Mouse (Mus musculus) urinary bladder, adult 18-20 months (tissue): ENCODE measurements around the gene Igsf3.

Source experiments
- DNase-seq, 2 experiments: peaks; one replicate each; pipeline ENCODE4 v3.0.0; 2022; ENCODE audit warnings: low spot score in 2 of 2, mixed read lengths in 2 of 2

Gene Igsf3

DNA sequence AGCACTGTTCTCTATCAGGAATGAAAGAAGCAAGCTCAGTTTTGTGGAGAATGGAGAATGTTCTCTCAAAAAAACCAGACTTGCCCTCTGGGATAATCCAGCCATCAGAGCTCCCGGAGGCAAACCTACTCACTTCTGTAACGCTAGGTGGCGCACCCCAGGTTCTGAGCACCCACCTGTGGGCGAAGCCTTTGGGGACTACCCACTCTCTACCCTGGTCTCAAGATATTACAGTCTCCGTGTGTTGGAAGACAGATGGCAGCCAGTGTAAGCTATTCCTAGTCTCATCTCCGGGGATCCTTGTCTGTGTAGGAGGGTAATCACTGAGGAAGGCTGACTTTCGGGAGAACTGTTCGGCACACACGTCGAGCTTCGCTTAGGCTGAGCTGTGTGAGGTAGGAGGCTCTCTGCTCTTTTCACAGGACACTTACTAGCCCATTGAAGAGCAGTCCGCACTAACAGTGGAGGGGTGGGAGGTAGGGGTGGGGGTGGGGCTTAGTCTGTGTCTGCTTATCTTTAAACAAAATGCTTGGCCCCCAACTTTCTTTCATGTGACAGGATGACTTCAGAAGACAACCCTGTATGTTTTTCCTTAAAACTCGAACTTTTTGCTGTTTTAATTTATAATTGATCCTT, 4.4 kb upstream of the Igsf3 start:
- peak; percentile 39 to 55 for DNase-seq

GRCm38 (mm10) chr3:101377256-101378024, 557 bp downstream of the Igsf3 start:
- peak in 1 of 2 experiments; percentile 57 for DNase-seq

GRCm38 (mm10) chr3:101378102-101378501, 1.2 kb downstream of the Igsf3 start:
- DNase-seq, result no peak

DNA sequence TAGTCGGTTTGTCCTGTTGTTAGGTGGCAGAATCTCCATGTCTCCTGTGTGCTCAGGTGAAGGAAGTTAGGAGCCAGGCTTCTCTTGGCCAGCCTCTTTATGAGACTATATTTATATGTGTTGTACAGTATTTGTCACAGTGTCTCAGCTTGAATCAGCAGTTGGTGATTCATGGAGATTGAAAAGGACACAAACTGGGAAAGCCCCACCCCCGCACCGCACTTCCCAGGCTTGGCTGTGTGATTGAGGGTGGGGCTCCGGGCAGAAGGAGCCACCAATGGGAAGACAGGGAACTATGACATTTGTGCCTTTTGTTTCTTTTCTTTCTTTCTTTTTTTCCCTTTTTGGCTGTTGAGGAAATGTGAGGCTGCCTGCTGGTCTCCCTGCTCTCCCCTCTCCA, 2.9 kb downstream of the Igsf3 start:
- DNase-seq, result peak in 1 of 2 experiments; percentile 57

GRCm38 (mm10) chr3:101381691-101382090, 4.8 kb downstream of the Igsf3 start:
- no peak for DNase-seq

DNA sequence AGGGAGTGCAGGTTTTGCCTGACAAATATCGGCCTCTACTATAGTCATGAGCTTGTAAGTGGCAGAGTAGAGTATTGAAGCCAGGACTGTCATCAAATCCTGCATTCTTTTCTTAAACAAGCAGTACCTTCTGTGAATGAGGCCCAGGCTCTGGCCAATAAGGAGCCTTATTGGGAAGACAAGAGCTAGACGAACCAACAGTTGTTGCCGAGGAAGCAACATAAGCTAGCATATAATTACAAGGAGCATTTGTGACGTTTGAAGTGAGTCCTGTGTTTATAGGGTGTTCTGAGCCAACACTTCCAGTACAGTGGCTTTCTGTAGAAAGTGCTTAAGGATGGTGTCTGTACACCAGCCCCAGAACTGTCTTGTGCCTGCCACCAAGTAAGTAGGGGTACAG, 5.9 kb downstream of the Igsf3 start:
- DNase-seq, result no peak

- no peak for DNase-seq
Observed at GRCm38 (mm10) chr3:101386430-101387016, 9.6 kb downstream of the Igsf3 start.

DNA sequence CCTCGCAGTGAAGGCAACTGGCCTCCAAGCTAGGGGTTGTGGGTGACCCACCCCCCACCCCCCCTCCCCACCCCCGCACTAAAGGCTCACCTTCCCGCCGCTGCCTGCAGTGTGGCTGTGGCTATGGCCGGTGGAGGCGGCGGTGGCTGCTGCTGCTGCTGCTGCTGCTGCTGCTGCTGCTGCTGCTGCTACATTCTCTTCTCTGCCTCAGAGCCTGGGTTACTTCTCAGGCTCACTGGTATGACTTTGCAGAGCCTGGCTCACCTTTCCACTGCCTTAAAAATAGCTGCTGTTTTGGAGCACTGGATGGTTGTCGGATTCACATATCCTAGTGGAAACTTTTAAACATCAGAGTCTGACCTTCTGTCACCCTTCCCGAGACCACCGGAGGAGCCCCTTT, 11.0 kb downstream of the Igsf3 start:
- no peak for DNase-seq

DNA sequence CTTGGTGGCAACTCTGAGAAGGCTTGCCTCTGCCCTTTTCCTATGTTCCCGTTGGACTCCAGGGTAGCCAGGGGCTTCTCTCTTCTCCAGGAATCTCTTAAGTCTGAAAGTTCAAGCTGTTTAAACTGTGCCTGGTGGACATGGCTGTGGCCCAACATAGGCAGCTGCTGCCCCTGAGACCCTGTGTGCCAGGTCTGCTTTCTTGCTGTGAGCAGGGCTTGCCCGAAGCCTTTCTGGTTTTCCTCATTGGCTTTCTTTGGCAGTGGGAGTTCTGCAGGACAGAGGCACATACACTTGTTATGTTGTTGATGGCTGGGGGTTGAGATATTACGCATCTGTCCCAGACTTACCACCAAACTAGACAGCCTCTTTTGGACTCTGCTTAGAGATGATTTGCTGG, 12.7 kb downstream of the Igsf3 start:
- DNase-seq, result no peak

DNA sequence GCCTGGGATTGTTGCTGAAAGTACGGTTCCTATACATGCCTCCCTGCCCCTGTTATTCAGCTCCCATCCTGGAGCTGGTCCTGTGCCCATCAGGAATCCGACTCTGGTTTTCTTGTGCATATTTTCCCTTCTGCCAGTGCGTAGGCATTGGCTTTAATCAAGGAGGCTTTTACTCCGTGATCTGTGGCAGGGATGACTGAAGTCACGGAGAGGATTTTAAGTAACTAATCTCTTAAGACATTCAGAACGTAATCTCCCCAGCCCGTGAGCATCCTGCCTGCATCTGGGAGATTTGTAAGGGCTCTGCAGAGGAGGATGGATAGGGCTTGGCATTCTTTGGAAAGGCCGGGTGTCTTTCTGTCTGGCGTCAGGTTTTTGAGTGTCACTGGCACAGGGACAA, 13.6 kb downstream of the Igsf3 start:
- DNase-seq, result no peak

DNA sequence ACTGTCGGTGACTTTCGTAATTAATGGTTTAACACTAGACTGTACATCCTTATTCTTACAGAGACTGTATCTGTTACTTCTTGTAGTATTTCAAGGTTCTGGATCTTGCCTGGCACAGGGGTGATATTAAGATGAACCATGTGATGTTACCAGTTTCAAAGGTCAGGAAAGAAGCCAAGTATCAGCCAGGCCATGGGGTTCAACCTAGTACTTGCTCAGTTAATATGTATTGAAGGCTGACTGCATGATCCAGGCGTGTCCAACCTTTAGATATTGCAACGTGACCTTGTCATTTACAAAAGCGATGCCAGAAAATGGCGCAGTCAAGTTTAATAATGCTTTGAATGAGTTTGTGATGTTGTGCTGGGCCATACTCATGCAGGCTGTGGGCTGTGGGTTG, 15.1 kb downstream of the Igsf3 start:
- no peak for DNase-seq

DNA sequence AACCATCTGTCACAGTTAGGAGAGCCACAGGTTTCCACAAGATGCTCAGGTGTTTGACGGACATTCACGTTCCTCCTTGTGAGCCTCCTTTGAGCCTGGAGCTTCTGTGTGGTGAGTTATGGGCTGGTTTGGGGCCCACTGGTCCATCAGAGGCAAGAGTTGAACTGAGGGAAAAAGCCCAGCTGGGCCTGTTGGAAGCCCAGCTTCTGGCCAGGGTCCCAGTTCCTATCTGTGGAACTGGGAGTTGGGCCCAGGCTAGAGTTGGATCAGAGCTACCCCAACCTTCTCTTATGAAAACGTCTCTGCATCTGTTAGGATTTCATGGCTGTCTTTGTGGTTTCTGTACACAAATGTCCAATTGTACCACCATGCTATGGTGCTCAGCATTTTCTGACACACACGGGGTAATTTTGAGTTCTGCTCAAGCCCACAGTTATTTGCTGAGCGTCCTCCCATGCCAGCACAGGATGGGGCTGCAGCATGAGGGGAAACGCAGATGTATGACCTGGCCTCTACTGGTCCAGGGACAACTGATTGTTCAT, 16.3 kb downstream of the Igsf3 start:
- DNase-seq, result no peak

DNA sequence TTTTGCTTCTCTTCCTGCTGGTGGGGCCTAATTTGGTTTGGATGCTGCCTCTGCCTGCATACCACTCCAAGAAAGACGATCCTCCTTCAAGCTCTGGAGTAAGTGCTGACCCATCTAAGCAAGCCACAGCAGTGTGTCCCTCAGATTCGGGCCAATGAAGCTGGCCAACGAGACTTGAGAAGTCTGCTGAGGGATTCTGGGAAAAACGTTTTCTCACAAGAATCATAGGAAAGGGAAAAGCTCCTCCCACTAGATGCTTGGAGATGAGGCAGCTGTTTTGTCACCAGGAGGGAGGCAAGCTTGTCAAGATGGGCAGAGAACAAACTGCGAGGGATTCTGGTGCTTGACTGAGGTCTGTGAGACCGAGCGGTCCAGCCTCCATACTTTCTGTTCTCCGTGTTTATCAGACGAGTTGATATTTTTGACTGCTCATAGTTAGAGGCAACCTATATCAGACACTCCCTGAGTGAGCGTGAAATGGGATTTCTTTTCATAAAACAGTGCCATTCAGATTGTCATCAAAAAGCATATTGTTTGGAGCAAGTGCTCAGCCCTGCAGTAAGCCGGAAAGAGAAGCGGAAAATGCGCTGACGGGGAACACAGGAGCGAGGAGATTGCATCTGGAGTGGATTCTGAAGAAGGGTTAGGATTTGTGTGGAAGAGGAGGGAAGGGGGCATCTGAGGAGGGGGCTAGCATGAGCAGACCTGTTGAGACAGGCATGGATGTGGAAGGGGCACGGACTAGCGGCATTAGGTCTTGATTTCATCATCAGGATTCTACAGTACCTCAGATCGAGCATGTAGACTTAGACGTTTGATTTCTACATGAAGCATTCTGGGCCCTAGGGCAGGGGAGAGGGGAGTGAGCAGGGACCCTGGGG, 17.0 kb downstream of the Igsf3 start:
- no peak for DNase-seq

DNA sequence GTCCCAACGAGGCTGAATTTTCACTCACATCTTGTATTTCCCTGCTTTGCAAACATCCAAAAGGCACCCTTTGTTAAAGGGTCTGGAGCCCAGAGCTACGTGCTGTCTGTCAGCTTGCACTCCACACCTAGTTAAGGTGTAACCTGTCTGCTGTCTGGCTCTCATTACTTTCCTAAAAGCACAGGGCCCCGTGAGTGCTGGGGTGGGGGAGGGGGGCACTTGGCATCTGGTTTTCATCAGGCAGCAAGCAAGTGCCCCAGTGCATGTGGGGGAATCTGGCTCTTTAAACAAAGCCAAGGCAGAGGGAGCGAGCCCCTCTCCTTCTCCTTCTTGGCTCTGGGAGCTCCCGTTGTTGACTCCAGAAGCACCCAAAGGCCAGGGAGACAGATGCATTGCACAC, 18.5 kb downstream of the Igsf3 start:
- DNase-seq, result no peak

- DNase-seq, result no peak
Observed at GRCm38 (mm10) chr3:101396061-101396460, 19.2 kb downstream of the Igsf3 start.

- DNase-seq, result no peak
Observed at GRCm38 (mm10) chr3:101396726-101397263, 19.9 kb downstream of the Igsf3 start.

DNA sequence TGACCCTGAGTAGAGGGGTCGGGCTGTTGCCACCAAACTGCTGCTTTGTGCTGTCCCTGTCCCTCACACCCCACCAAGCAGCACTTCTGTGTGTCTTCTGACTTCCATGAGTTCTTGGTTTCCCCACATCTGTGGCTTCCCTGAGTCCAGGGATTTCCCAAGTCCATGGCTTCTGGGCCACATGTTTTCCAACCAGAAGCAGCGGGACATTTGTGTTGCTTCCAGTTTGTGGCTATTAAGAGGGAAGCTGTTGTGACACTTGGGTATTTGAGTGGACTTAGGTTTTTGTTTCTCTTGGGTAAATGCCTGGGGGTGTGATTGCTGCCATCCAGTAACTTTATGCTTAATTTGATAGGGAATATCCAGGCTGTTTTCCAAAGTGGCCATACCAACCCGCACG, 20.5 kb downstream of the Igsf3 start:
- no peak for DNase-seq

GRCm38 (mm10) chr3:101398071-101398786, 21.3 kb downstream of the Igsf3 start:
- no peak for DNase-seq

- no peak for DNase-seq
Observed at GRCm38 (mm10) chr3:101398877-101399276, 22.0 kb downstream of the Igsf3 start.

GRCm38 (mm10) chr3:101401501-101401900, 24.6 kb downstream of the Igsf3 start:
- DNase-seq, result no peak
